Mouse (Mus musculus) MEL (cell line): ENCODE data around the gene Sdccag8. TPM values are rescaled to one million over a fixed set of nuclear protein-coding genes. Genes with fewer than 3 reads are reported as not detected.

ENCODE experiments used
- DNase-seq: peaks from one replicate; pipeline ENCODE4 v3.0.0; 2011; ENCODE audit warnings: low read depth, low spot score
- H3K27ac ChIP-seq: 2 replicates; pipeline ENCODE4 v1.5.1; 2012; ENCODE audit warnings: low read depth, mild to moderate bottlenecking, control low read depth, low read length, moderate library complexity; ENCODE audit not compliant: control insufficient read depth
- H3K27me3 ChIP-seq, 2 experiments: fragments of 150-350 bp in 1 of 2; sonication (generic) in 1 of 2; 2 replicates each; pipeline ENCODE4 v1.6.1; 2012; ENCODE audit warnings: low read length in 2 of 2, mild to moderate bottlenecking in 2 of 2, improper control_type of control experiment in 1 of 2, moderate library complexity in 1 of 2; ENCODE audit not compliant: insufficient read depth in 2 of 2, control insufficient read depth in 1 of 2
- H3K36me3 ChIP-seq, 2 experiments: 2 replicates each; pipeline ENCODE4 v1.6.1; 2012 to 2014; ENCODE audit warnings: low read length in 2 of 2, improper control_type of control experiment in 1 of 2, inconsistent platforms in 1 of 2, mild to moderate bottlenecking in 1 of 2; ENCODE audit not compliant: insufficient read depth in 2 of 2, control insufficient read depth in 1 of 2
- H3K4me1 ChIP-seq, 2 experiments: fragments of 150-350 bp in 1 of 2; sonication (generic) in 1 of 2; 2 replicates each; pipeline ENCODE4 v1.6.1; 2012; ENCODE audit warnings: low read length in 2 of 2, improper control_type of control experiment in 1 of 2, mild to moderate bottlenecking in 1 of 2; ENCODE audit not compliant: insufficient read depth in 2 of 2, control insufficient read depth in 1 of 2
- H3K4me3 ChIP-seq, 2 experiments: fragments of 150-350 bp in 1 of 2; sonication (generic) in 1 of 2; 2 replicates each; pipeline ENCODE4 v1.5.1; 2012; ENCODE audit warnings: low read depth in 2 of 2, low read length in 2 of 2, mild to moderate bottlenecking in 2 of 2, moderate library complexity in 2 of 2, control low read depth in 1 of 2, improper control_type of control experiment in 1 of 2; ENCODE audit not compliant: control insufficient read depth in 1 of 2, insufficient read depth in 1 of 2
- H3K79me2 ChIP-seq: 2 replicates; pipeline ENCODE4 v1.6.1; 2012; ENCODE audit warnings: mild to moderate bottlenecking, low read length, moderate library complexity; ENCODE audit not compliant: control insufficient read depth, poor library complexity, insufficient read depth
- H3K9ac ChIP-seq: 2 replicates; pipeline ENCODE4 v1.6.1; 2012; ENCODE audit warnings: low read depth, mild to moderate bottlenecking, control low read depth, low read length, moderate library complexity; ENCODE audit not compliant: control insufficient read depth, poor library complexity, severe bottlenecking
- H3K9me3 ChIP-seq: fragments of 150-350 bp; sonication (generic); replicated peaks from 2 replicates; pipeline ENCODE4 v1.6.1; 2012; ENCODE audit warnings: mild to moderate bottlenecking, low read length, improper control_type of control experiment, moderate library complexity; ENCODE audit not compliant: insufficient read depth
- CHD1 ChIP-seq: IDR thresholded peaks from 2 replicates; pipeline ENCODE4 v1.6.1; 2012; ENCODE audit warnings: low read depth, mild to moderate bottlenecking, inconsistent platforms, low read length, improper control_type of control experiment
- CTCF ChIP-seq, 3 experiments: IDR thresholded peaks in 2 of 3; conservative IDR thresholded peaks in 1 of 3; 2 replicates each; pipeline ENCODE4 v1.5.1; 2011 to 2012; ENCODE audit warnings: low read length in 3 of 3, low read depth in 2 of 3, mild to moderate bottlenecking in 2 of 3, improper control_type of control experiment in 1 of 3, inconsistent platforms in 1 of 3, mixed read lengths in 1 of 3, moderate library complexity in 1 of 3; ENCODE audit not compliant: control insufficient read depth in 1 of 3, insufficient read depth in 1 of 3, poor library complexity in 1 of 3, severe bottlenecking in 1 of 3
- ETS1 ChIP-seq: IDR thresholded peaks from 2 replicates; pipeline ENCODE4 v1.6.1; 2012; ENCODE audit warnings: low read depth, mild to moderate bottlenecking, inconsistent platforms, low read length, improper control_type of control experiment, moderate library complexity
- GATA1 ChIP-seq: IDR thresholded peaks from 2 replicates; pipeline ENCODE4 v1.6.1; 2011; ENCODE audit warnings: low read depth, low read length, improper control_type of control experiment
- HCFC1 ChIP-seq: IDR thresholded peaks from 2 replicates; pipeline ENCODE4 v1.6.1; 2012; ENCODE audit warnings: low read depth, mild to moderate bottlenecking, inconsistent platforms, low read length, improper control_type of control experiment, moderate library complexity
- JUND ChIP-seq: IDR thresholded peaks from 2 replicates; pipeline ENCODE4 v1.6.1; 2011; ENCODE audit warnings: low read depth, mild to moderate bottlenecking, improper control_type of control experiment, low read length
- MAFK ChIP-seq: IDR thresholded peaks from 2 replicates; pipeline ENCODE4 v1.6.1; 2011; ENCODE audit warnings: low read depth, mild to moderate bottlenecking, low read length, improper control_type of control experiment, borderline replicate concordance
- MAZ ChIP-seq: IDR thresholded peaks from 2 replicates; pipeline ENCODE4 v1.6.1; 2012; ENCODE audit warnings: low read depth, mild to moderate bottlenecking, inconsistent platforms, low read length, improper control_type of control experiment
- MEF2A ChIP-seq: IDR thresholded peaks from 2 replicates; pipeline ENCODE4 v1.6.1; 2014; ENCODE audit warnings: low read depth, mild to moderate bottlenecking, inconsistent platforms, low read length, improper control_type of control experiment; ENCODE audit not compliant: poor library complexity, insufficient replicate concordance, severe bottlenecking; ENCODE audit errors: extremely low read depth
- MYB ChIP-seq: IDR thresholded peaks from 2 replicates; pipeline ENCODE4 v1.6.1; 2011; ENCODE audit warnings: mild to moderate bottlenecking, low read depth, low read length, improper control_type of control experiment
- MYC ChIP-seq: IDR thresholded peaks from 2 replicates; pipeline ENCODE4 v1.6.1; 2011; ENCODE audit warnings: low read depth, mild to moderate bottlenecking, low read length, improper control_type of control experiment, moderate library complexity
- POLR2A ChIP-seq, 2 experiments: IDR thresholded peaks; 2 replicates each; pipeline ENCODE4 v1.6.1; 2011 to 2012; ENCODE audit warnings: low read length in 2 of 2, mild to moderate bottlenecking in 2 of 2, control low read depth in 1 of 2, improper control_type of control experiment in 1 of 2, low read depth in 1 of 2, moderate library complexity in 1 of 2; ENCODE audit not compliant: control insufficient read depth in 1 of 2, insufficient read depth in 1 of 2, poor library complexity in 1 of 2
- RAD21 ChIP-seq: IDR thresholded peaks from 2 replicates; pipeline ENCODE4 v1.6.1; 2011; ENCODE audit warnings: mild to moderate bottlenecking, low read depth, low read length, improper control_type of control experiment
- SIN3A ChIP-seq: IDR thresholded peaks from 2 replicates; pipeline ENCODE4 v1.6.1; 2012; ENCODE audit warnings: low read length, improper control_type of control experiment, inconsistent platforms
- TCF12 ChIP-seq: IDR thresholded peaks from 2 replicates; pipeline ENCODE4 v1.6.1; 2014; ENCODE audit warnings: low read depth, mild to moderate bottlenecking, inconsistent platforms, low read length, improper control_type of control experiment, moderate library complexity
- USF1 ChIP-seq: IDR thresholded peaks from 2 replicates; pipeline ENCODE4 v1.6.1; 2014; ENCODE audit warnings: low read depth, mild to moderate bottlenecking, inconsistent platforms, low read length, improper control_type of control experiment, moderate library complexity
- USF2 ChIP-seq, 2 experiments: IDR thresholded peaks; 2 replicates each; pipeline ENCODE4 v1.6.1; 2011 to 2012; ENCODE audit warnings: improper control_type of control experiment in 2 of 2, low read length in 2 of 2, borderline replicate concordance in 1 of 2, inconsistent platforms in 1 of 2, low read depth in 1 of 2, mild to moderate bottlenecking in 1 of 2; ENCODE audit not compliant: insufficient read depth in 1 of 2
- ZMIZ1 ChIP-seq: IDR thresholded peaks from 2 replicates; pipeline ENCODE4 v1.6.1; 2012; ENCODE audit warnings: low read depth, mild to moderate bottlenecking, inconsistent platforms, low read length, improper control_type of control experiment, moderate library complexity
- ZNF384 ChIP-seq: IDR thresholded peaks from 2 replicates; pipeline ENCODE4 v1.6.1; 2012; ENCODE audit warnings: low read depth, mild to moderate bottlenecking, inconsistent platforms, low read length, improper control_type of control experiment
- polyA plus RNA-seq, 2 experiments: library from polyadenylated mRNA; stranded (reverse) in 1 of 2; unstranded in 1 of 2; fragments of >175 nt in 1 of 2; fragments of >200 nt in 1 of 2; gene quantifications; 2 replicates each; pipeline versions ENCODE4 v1.2.1 to v1.2.4; 2012; ENCODE audit warnings: low replicate concordance in 2 of 2, low read depth in 1 of 2; ENCODE audit not compliant: insufficient read length in 2 of 2, insufficient read depth in 1 of 2, missing spikeins in 1 of 2
- total RNA-seq: library from RNA; depleted of rRNA; stranded (reverse); fragments of 300-350 nt; gene quantifications from 2 replicates; pipeline ENCODE4 v1.2.3, GENCODE M21; 2012

Sdccag8 gene
- total and polyA plus RNA-seq, 3 experiments: 4.6 to 7.8 TPM; not detected in 1

DNA sequence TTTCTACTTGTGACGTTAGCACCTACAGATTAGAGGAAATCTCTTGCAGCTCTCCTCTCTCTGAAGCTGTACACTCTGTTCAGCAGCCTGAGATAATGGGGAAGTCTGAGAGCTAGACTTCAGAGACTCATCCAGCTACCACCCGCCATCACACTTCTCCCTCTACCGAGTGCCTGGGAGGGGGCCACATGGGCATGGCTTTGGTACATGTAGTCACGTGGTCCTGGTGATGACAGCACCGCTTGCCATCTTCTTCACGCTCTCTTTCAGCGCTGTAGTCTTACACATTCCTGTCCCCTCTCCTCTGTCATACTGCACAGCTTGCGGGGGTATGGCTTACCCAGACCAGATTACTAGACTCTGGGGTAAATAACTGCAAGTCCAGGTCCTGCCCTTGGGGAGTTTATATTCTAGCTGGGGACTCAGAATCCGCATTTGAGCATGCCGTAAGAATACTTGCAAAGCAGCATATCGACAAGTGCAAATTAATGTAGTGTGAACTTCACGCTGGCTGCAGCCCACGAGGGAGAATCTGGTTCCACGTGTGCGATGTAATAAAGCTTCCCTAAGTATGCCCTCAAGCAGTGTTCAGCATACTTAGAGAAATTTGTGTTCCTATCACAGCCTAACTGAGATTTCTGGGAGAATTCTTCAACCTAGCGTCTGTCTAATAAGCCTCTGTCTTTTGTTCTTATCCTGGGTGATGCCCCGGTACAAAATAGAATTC is 70.9 kb downstream of the Sdccag8 start:
- peaks cover 0 to 4% of the 10 kb centered on the region in 2 experiments; a peak in 2 of 4 replicates for H3K36me3 ChIP-seq
- peaks cover 0 to 6% of the 10 kb centered on the region in 2 experiments; a peak in 1 of 4 replicates for H3K4me1 ChIP-seq
- TF ChIP-seq JUND (no peak), MAZ (no peak), POLR2A (IDR thresholded peaks at IDR 0.05; ENCODE audit: control insufficient read depth in 1 of 2, insufficient read depth in 1 of 2, low read depth in 1 of 2, low read length in 2 of 2, poor library complexity in 1 of 2) (no peak), MYB (no peak), CHD1 (no peak), ZNF384 (no peak), TCF12 (no peak), HCFC1 (no peak), GATA1 (no peak), MAFK (no peak)
- no peaks in the 10 kb centered on the region for H3K27me3 ChIP-seq
- H3K9ac ChIP-seq: no peak overlapping the region
- no peaks in the 10 kb centered on the region for H3K79me2 ChIP-seq
- H3K27ac ChIP-seq: no peak overlapping the region
- no peaks in the 10 kb centered on the region for H3K9me3 ChIP-seq
- peak; percentile 6 for DNase-seq
- no peak overlapping the region for H3K4me3 ChIP-seq

DNA sequence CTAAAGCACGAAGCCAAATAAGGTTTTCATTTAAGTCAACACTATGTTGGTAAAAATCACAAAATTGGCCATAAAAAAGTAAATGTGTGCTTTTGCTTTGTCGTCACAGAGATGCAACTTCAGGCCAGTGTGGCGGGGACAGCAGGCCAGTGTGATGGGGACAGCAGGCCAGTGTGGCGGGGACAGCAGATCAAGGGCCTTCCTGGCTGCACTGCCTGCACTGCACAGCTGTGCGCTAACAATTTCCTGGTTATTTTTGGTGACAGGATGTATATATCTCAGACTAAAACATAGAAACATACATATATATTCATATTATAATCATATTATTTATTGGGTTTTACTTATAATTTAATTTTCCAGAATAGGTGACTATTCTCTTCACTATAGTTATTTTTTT is 71.5 kb downstream of the Sdccag8 start:
- H3K27ac ChIP-seq: no peak overlapping the region
- H3K79me2 ChIP-seq: no peaks in the 10 kb centered on the region
- no peak overlapping the region for H3K4me3 ChIP-seq
- H3K27me3 ChIP-seq: no peaks in the 10 kb centered on the region
- TF ChIP-seq POLR2A (IDR thresholded peaks at IDR 0.05; ENCODE audit: control insufficient read depth in 1 of 2, insufficient read depth in 1 of 2, low read depth in 1 of 2, low read length in 2 of 2, poor library complexity in 1 of 2): no peak
- TF ChIP-seq RAD21: no peak
- no peak for TF ChIP-seq MAFK
- no peak for TF ChIP-seq ETS1
- TF ChIP-seq CHD1: no peak
- no peak for TF ChIP-seq CTCF (IDR thresholded peaks at IDR 0.05 in 2 of 3, conservative IDR thresholded peaks at IDR 0.05 in 1 of 3; ENCODE audit: control insufficient read depth in 1 of 3, insufficient read depth in 1 of 3, low read depth in 2 of 3, low read length in 3 of 3, poor library complexity in 1 of 3, severe bottlenecking in 1 of 3)
- TF ChIP-seq GATA1: no peak
- no peak for TF ChIP-seq SIN3A
- no peak for TF ChIP-seq HCFC1
- TF ChIP-seq USF1: no peak
- no peak for TF ChIP-seq USF2 (IDR thresholded peaks at IDR 0.05; ENCODE audit: borderline replicate concordance in 1 of 2, insufficient read depth in 1 of 2, low read depth in 1 of 2, low read length in 2 of 2)
- no peak for TF ChIP-seq MEF2A
- TF ChIP-seq MYC: no peak
- TF ChIP-seq ZMIZ1: no peak
- TF ChIP-seq MYB: no peak
- TF ChIP-seq, all 39 proteins: peak for 0
- peaks cover 0 to 4% of the 10 kb centered on the region in 2 experiments; a peak in 2 of 4 replicates for H3K36me3 ChIP-seq
- DNase-seq: no peak
- peaks cover 0 to 6% of the 10 kb centered on the region in 2 experiments; a peak in 1 of 4 replicates for H3K4me1 ChIP-seq
- no peaks in the 10 kb centered on the region for H3K9me3 ChIP-seq
- H3K9ac ChIP-seq: no peak overlapping the region
